Mouse (Mus musculus) liver, embryonic 14.5 days (tissue): ENCODE measurements at regions not wholly inside any gene's neighbourhood (a gene's known extent, or its start where the extent isn't known, plus 50 kb on each side); places are given as distances from the start of the nearest gene placed in this dataset.

Experiments used
- ATAC-seq: fragments of 200-750 bp; cut with Nextera tagmentation; 2 replicates; pipeline ENCODE4 v1.8.0; 2017; ENCODE audit warnings: moderate number of reproducible peaks, mild to moderate bottlenecking, moderate library complexity; ENCODE audit not compliant: insufficient read depth
- DNase-seq, 3 experiments: peaks; one replicate each; pipeline ENCODE4 v3.0.0-alpha.2; 2012 to 2013; ENCODE audit warnings: low read depth in 3 of 3, low spot score in 3 of 3
- H3K27ac ChIP-seq: fragments of 300-500 bp; sonication (generic); 2 replicates; pipeline ENCODE4 v1.5.1; 2014; ENCODE audit warnings: moderate library complexity, mild to moderate bottlenecking, control low read depth, inconsistent platforms
- H3K27me3 ChIP-seq: fragments of 300-500 bp; sonication (generic); 2 replicates; pipeline ENCODE4 v1.6.1; 2014; ENCODE audit warnings: mild to moderate bottlenecking, low read length, moderate library complexity; ENCODE audit not compliant: control insufficient read depth, insufficient read depth
- H3K36me3 ChIP-seq: fragments of 300-500 bp; sonication (generic); replicated peaks from 2 replicates; pipeline ENCODE4 v1.6.1; 2014; ENCODE audit warnings: low read depth; ENCODE audit not compliant: control insufficient read depth, insufficient read depth
- H3K4me1 ChIP-seq, 2 experiments: fragments of 200-500 bp in 1 of 2; fragments of 300-500 bp in 1 of 2; sonication (generic) in 1 of 2; replicated peaks; 2 replicates each; pipeline ENCODE4 v1.6.1; 2012 to 2014; ENCODE audit warnings: antibody characterized with exemption in 1 of 2, inconsistent platforms in 1 of 2, low read length in 1 of 2; ENCODE audit not compliant: control insufficient read depth in 2 of 2, insufficient read depth in 2 of 2
- H3K4me2 ChIP-seq: fragments of 300-500 bp; sonication (generic); 2 replicates; pipeline ENCODE4 v1.6.1; 2014; ENCODE audit warnings: low read depth, mild to moderate bottlenecking, control low read depth, moderate library complexity
- H3K4me3 ChIP-seq, 2 experiments: fragments of 200-500 bp in 1 of 2; fragments of 300-500 bp in 1 of 2; sonication (generic) in 1 of 2; 2 replicates each; pipeline ENCODE4 v1.5.1; 2012 to 2014; ENCODE audit warnings: low read depth in 2 of 2, low read length in 2 of 2, mild to moderate bottlenecking in 2 of 2, control low read depth in 1 of 2, inconsistent platforms in 1 of 2, moderate library complexity in 1 of 2; ENCODE audit not compliant: insufficient read depth in 1 of 2
- H3K9ac ChIP-seq: fragments of 300-500 bp; sonication (generic); replicated peaks from 2 replicates; pipeline ENCODE4 v1.6.1; 2014; ENCODE audit warnings: mild to moderate bottlenecking, control low read depth, moderate library complexity
- H3K9me3 ChIP-seq: fragments of 300-500 bp; sonication (generic); 2 replicates; pipeline ENCODE4 v1.6.1; 2016; ENCODE audit warnings: low read length, mixed read lengths; ENCODE audit not compliant: control insufficient read depth
- CTCF ChIP-seq: IDR thresholded peaks from 2 replicates; pipeline ENCODE4 v1.5.1; 2016; ENCODE audit warnings: antibody characterized with exemption, low read depth, control low read depth
- EP300 ChIP-seq: IDR thresholded peaks from 2 replicates; pipeline ENCODE4 v1.6.1; 2016; ENCODE audit warnings: antibody characterized with exemption, low read depth
- WGBS: fragments of 180-500 bp; shearing (Covaris S2); extraction: QIAGEN DNeasy Blood & Tissue Kit; methylation state at CpG from one replicate; pipeline ENCODE4 v1.1.7; 2014; ENCODE audit not compliant: insufficient replicate concordance; 5-methylcytosine and 5-hydroxymethylcytosine counted together

- DNase-seq, result no peak
- Histone ChIP-seq H3K4me1 (no peaks in the 10 kb centered on the region), H3K27ac (no peak overlapping the region), H3K9me3 (no peaks in the 10 kb centered on the region; the same call in 1 of the 2 replicates), H3K4me2 (no peak overlapping the region), H3K36me3 (no peaks in the 10 kb centered on the region), H3K9ac (no peak overlapping the region), H3K4me3 (no peak overlapping the region), H3K27me3 (no peaks in the 10 kb centered on the region)
- TF ChIP-seq EP300, result no peak
- TF ChIP-seq CTCF, result no peak
- WGBS, result 12% methylated on average over 11 of the region's 11 CpGs
- ATAC-seq, result no peak
These were observed 238.2 kb upstream of the Srrm4 start for GRCm38 (mm10) chr5:116829771-116830170.

GRCm38 (mm10) chr5:116823260-116823659, 231.6 kb upstream of the Srrm4 start:
- TF ChIP-seq EP300 (no peak), CTCF (no peak)
- H3K9ac ChIP-seq, result no peak overlapping the region
- DNase-seq (no peak), ATAC-seq (no peak)
- H3K27me3 ChIP-seq, result no peaks in the 10 kb centered on the region
- no peaks in the 10 kb centered on the region for H3K36me3 ChIP-seq
- no peak overlapping the region for H3K27ac ChIP-seq
- WGBS, result 44% methylated on average over 3 of the region's 3 CpGs
- H3K4me2 ChIP-seq, result no peak overlapping the region
- H3K4me1 ChIP-seq, result no peaks in the 10 kb centered on the region
- no peaks in the 10 kb centered on the region; the same call in 1 of the 2 replicates for H3K9me3 ChIP-seq
- no peak overlapping the region for H3K4me3 ChIP-seq

- ATAC-seq (no peak), DNase-seq (no peak)
- 25% methylated on average over 14 of the region's 14 CpGs for WGBS
- Histone ChIP-seq H3K9me3 (no peaks in the 10 kb centered on the region; the same call in 1 of the 2 replicates), H3K4me3 (no peak overlapping the region), H3K27me3 (no peaks in the 10 kb centered on the region), H3K36me3 (no peaks in the 10 kb centered on the region), H3K27ac (no peak overlapping the region), H3K4me1 (no peaks in the 10 kb centered on the region), H3K4me2 (no peak overlapping the region), H3K9ac (no peak overlapping the region)
- TF ChIP-seq EP300 (no peak), CTCF (no peak)
These were observed 230.5 kb upstream of the Srrm4 start for GRCm38 (mm10) chr5:116822141-116822540.

- H3K27me3 ChIP-seq, result no peaks in the 10 kb centered on the region
- H3K27ac ChIP-seq, result no peak overlapping the region
- H3K4me3 ChIP-seq, result no peak overlapping the region
- WGBS, result 43% methylated on average over 2 of the region's 2 CpGs
- DNase-seq (no peak), ATAC-seq (no peak)
- TF ChIP-seq CTCF, result no peak
- no peak for TF ChIP-seq EP300
- no peaks in the 10 kb centered on the region for H3K36me3 ChIP-seq
- no peaks in the 10 kb centered on the region for H3K4me1 ChIP-seq
- no peak overlapping the region for H3K4me2 ChIP-seq
- no peak overlapping the region for H3K9ac ChIP-seq
- no peaks in the 10 kb centered on the region for H3K9me3 ChIP-seq
These were observed 218.2 kb upstream of the Srrm4 start for GRCm38 (mm10) chr5:116809799-116810198.

GRCm38 (mm10) chr5:116809001-116809759, 217.6 kb upstream of the Srrm4 start:
- WGBS, result 51% methylated on average over 17 of the region's 17 CpGs
- no peaks in the 10 kb centered on the region for H3K27me3 ChIP-seq
- H3K4me1 ChIP-seq, result no peaks in the 10 kb centered on the region
- TF ChIP-seq EP300 (no peak), CTCF (no peak)
- no peak overlapping the region for H3K4me3 ChIP-seq
- H3K4me2 ChIP-seq, result no peak overlapping the region
- no peak overlapping the region for H3K27ac ChIP-seq
- no peak overlapping the region for H3K9ac ChIP-seq
- DNase-seq, result no peak
- ATAC-seq, result no peak
- no peaks in the 10 kb centered on the region for H3K9me3 ChIP-seq
- no peaks in the 10 kb centered on the region for H3K36me3 ChIP-seq
